Mouse (Mus musculus): ENCODE measurements around the gene Slc26a5.

DNA sequence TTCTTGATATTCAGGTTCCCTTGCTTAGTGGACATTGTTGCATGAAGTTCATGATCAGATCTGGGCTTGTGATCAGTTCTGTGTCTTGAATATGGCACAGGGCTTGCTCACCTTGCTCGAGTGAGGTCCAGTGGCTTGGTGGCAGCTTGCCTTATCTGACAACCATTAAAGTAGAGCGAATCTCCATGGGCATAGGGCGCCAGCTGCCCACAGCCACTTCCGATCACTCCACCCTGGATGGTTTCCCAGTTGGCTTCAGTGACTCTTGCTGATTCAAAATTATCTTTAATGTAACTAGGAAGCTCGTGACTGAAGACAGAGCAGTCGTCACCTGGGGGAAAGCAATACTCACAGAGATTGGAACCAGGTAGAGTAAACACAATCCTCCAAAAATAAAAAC is 33.5 kb upstream of the Slc26a5 start:
- TF ChIP-seq CTCF (IDR thresholded peaks at IDR 0.05; ENCODE audit: borderline replicate concordance, insufficient read depth, low read depth, low read length) (no peak), POLR2A (IDR thresholded peaks at IDR 0.05; ENCODE audit: borderline replicate concordance, insufficient read depth, low read length) (no peak)
